Mouse (Mus musculus) megakaryocyte, embryonic 14.5 days (primary cell): Measurements from ENCODE around the gene Nfya. TPM values are rescaled to one million over a fixed set of nuclear protein-coding genes. Genes with fewer than 3 reads are reported as not detected.
"Not testable (repeated sequence)": the region's sequence is repeated elsewhere in the genome, so short reads cannot be mapped to it uniquely, and the experiment has no call there.

ENCODE experiments used
- H3K27me3 ChIP-seq: replicated peaks from 2 replicates; pipeline ENCODE3; 2012; ENCODE audit warnings: inconsistent platforms
- H3K36me3 ChIP-seq: replicated peaks from 2 replicates; pipeline ENCODE3; 2012; ENCODE audit warnings: low read length, inconsistent platforms, mixed read lengths
- H3K4me1 ChIP-seq: 2 replicates; pipeline ENCODE4 v1.6.1; 2012; ENCODE audit warnings: inconsistent platforms
- H3K4me3 ChIP-seq: replicated peaks from 2 replicates; pipeline ENCODE3; 2012; ENCODE audit warnings: moderate library complexity, mild to moderate bottlenecking, inconsistent platforms
- H3K9me3 ChIP-seq: 2 replicates; pipeline ENCODE4 v1.6.1; 2012; ENCODE audit warnings: inconsistent platforms
- FLI1 ChIP-seq: IDR thresholded peaks from 2 replicates; pipeline ENCODE4 v1.6.1; 2012; ENCODE audit warnings: low read length, inconsistent platforms, mixed read lengths
- GATA1 ChIP-seq: IDR thresholded peaks from 3 replicates; pipeline ENCODE4 v1.6.1; 2012; ENCODE audit warnings: mixed read lengths, low read length, inconsistent platforms, borderline replicate concordance
- polyA plus RNA-seq: library from polyadenylated mRNA; stranded (reverse); fragments of >175 nt; gene quantifications from 2 replicates; pipeline ENCODE4 v1.2.3, GENCODE M21; 2012; ENCODE audit warnings: low replicate concordance; ENCODE audit not compliant: insufficient read depth

Nfya gene
- polyA plus RNA-seq, 1 experiment: 12.7 TPM

DNA sequence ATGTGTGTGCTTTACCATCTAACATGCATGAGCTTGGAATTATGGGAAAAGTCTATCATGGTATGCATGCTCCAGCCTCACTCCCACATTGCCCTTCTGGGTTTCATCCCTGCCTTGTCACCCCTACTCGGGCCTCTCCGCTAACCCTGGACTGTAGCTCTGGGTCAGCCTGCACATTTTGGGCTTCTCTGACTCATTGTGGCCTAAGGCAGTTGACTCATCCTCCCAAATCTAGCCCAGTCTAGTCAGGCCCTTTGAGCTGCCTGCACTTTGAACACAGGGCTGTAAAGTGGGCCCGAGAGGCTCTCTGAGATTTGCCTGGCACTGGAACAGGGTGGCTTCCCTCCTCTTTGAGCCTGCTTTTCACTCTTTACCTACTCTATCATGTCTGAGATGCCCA, 53.9 kb downstream of the Nfya start:
- TF ChIP-seq GATA1 (no peak), FLI1 (no peak)
- Histone ChIP-seq H3K4me1 (peaks cover 93% of the 10 kb centered on the region), H3K9me3 (no peaks in the 10 kb centered on the region), H3K27me3 (no peaks in the 10 kb centered on the region), H3K36me3 (peaks cover 36% of the 10 kb centered on the region), H3K4me3 (peak overlapping the region; percentile 44)

DNA sequence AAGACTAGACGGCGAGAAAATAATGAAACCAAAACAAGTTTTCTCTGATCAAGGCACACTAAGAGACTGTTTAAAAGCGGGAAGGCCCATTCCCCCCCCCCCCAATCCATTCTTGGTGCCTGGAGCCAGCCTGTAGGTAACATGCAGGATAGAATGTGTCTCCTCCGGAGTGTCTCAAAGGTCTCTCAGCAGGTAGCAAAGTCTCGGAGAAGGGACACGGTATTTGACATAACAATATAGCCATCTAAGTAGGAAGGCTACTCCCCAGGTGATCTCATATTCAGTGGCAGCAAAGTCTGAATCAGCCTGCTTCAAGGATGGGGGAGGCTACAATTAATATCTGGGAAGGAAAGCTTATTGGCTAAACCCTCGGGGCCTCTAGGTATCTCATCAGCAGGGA, 56.7 kb downstream of the Nfya start:
- peak overlapping the region; percentile 18 for H3K4me3 ChIP-seq
- not testable (repeated sequence) for H3K9me3 ChIP-seq, H3K27me3 ChIP-seq
- peaks cover 35% of the 10 kb centered on the region for H3K36me3 ChIP-seq
- peaks cover 90% of the 10 kb centered on the region for H3K4me1 ChIP-seq

DNA sequence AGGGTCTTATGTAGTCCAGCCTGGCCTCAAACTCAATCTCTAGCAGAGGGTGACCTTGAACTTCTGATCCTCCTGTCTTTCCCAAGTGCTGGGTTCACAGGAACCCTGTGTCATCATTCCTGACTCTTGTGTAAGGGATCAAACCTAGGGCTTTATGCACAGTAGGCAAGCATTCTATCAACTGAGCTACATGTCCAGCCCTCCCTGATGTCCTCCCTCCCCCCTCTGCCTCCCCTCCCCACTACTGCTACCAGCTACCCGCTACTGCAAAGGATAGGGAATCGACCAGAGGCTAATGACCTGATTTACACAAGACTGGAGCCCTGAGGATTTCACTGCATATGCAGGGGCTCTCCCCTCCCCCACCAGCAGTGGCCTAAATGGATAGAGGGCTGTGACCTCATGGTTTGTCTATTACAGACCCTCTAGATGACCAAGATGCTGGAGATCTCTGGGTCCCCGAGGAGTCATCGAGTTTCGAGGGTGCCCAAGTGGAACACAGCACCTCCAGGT, 59.0 kb downstream of the Nfya start:
- Histone ChIP-seq H3K4me3 (no peak overlapping the region), H3K36me3 (peaks cover 27% of the 10 kb centered on the region), H3K9me3 (no peaks in the 10 kb centered on the region), H3K27me3 (no peaks in the 10 kb centered on the region), H3K4me1 (peaks cover 91% of the 10 kb centered on the region)
- TF ChIP-seq FLI1 (no peak), GATA1 (no peak)

DNA sequence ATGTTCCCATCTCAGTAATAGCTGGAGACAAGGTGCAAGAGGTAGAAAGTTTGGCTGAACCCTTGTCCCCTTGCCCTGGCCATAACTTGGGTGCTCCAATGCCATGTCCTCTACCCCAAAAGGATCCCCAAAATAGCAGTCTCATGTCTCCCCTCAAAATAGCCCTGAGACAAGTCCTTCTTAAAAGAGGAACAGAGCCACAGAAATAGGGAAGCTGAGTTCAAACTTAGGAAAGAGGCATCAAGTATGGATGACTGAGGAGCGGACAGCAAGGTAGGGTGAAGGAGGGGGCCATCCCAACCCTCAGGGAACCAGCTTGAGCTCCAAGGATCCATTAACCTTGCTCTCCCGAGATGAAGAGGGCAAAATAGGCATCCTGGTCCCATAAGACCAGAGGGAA, 62.4 kb downstream of the Nfya start:
- Histone ChIP-seq H3K9me3 (no peaks in the 10 kb centered on the region), H3K36me3 (peaks cover 21% of the 10 kb centered on the region), H3K4me1 (peaks cover 77% of the 10 kb centered on the region), H3K27me3 (no peaks in the 10 kb centered on the region), H3K4me3 (peak overlapping the region; percentile 86)
- TF ChIP-seq GATA1: no peak

DNA sequence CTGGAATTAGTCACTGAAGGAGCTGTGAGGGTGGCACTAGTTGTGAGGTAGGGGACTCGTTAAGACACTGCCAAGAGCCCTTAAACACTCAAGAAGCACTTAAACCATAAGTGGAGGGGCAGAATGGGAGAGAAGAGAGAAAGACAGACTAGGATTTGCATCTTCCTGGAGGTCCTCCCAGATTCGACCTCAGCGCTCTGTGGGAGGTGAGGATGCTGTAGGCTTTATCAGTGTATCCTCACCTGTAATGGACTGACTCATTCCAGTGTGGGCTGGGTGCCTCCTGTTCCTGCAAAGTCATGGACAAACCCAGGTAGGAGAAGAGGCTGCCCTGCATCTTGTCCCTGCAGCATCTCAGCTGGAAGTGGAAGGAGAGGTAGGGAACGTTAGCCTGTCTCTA, 62.9 kb downstream of the Nfya start:
- Histone ChIP-seq H3K9me3 (no peaks in the 10 kb centered on the region), H3K4me3 (peak overlapping the region; percentile 86), H3K4me1 (peaks cover 77% of the 10 kb centered on the region), H3K27me3 (no peaks in the 10 kb centered on the region), H3K36me3 (peaks cover 17% of the 10 kb centered on the region)
- TF ChIP-seq FLI1 (no peak), GATA1 (no peak)

DNA sequence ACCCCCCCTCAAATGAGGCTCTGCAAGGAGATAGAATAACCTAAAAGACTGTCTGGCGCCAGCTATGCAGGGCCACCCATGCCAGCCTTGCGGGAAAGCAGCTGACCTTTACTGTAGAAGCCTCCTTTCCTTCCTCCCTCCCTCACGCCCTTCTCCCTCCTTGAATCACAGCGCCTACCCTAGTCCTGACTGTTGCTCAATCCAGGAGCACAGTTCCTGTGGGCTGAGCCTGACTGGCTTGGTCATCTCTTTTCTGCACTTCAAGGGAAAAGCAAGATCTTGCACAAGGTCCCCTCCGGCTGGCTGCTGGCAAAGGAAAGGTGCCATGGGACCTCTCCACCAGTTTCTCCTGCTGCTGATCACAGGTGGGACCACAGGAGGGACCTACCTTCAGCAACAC, 63.5 kb downstream of the Nfya start, which contains the start of gene Trem2:
Trem2 (plus strand) TSS at position 171 of the 400 bp plus-strand sequence.
- TF ChIP-seq FLI1 (no peak), GATA1 (no peak)
- H3K9me3 ChIP-seq: no peaks in the 10 kb centered on the region
- H3K36me3 ChIP-seq: peaks cover 11% of the 10 kb centered on the region
- peak within 1 kb of the TSS; percentile 86 for H3K4me3 ChIP-seq
- no peaks in the 10 kb centered on the region for H3K27me3 ChIP-seq
- peaks cover 77% of the 10 kb centered on the region for H3K4me1 ChIP-seq

DNA sequence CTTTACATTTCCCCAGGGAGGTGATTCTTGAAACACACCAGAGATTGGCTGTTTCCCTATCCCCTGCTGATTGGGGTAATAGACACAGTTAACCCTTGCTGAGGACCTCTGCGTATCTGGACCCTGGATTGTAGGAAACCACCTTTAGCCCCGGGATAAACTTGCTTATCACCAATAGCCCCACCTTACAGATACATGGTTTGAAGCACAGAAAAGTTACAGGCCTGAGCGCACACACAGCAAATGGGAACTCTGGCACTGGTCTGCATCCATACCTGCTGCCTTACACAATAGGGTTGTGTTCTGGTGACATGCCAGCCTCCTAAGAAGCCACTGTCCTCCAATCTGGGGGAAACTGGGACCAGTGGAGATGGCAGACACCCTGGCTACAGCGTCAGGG, 63.9 kb downstream of the Nfya start:
- Histone ChIP-seq H3K4me3 (peak overlapping the region; percentile 86), H3K4me1 (peaks cover 79% of the 10 kb centered on the region), H3K27me3 (no peaks in the 10 kb centered on the region), H3K9me3 (no peaks in the 10 kb centered on the region), H3K36me3 (peaks cover 7% of the 10 kb centered on the region)
- TF ChIP-seq FLI1 (no peak), GATA1 (no peak)

DNA sequence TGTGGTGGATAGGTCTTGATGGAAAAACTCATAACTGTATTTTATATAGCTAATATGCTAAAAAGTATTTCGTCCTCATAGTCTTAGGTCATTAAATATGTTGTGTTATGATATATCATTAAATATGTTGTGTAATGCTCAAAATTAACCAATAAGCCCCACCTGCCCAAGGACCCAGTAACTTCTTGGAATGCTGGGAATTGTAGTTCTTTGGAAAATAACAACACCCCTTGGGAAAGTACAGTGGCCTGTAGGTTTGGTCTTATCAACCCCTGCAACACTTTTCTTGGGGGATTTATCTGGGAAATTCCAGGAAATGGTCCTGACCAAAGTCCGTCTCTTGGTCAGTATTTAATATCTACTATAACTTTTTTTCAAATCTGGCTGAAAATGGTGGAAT, 66.6 kb downstream of the Nfya start:
- Histone ChIP-seq H3K4me1 (peaks cover 83% of the 10 kb centered on the region), H3K9me3 (no peaks in the 10 kb centered on the region), H3K27me3 (no peaks in the 10 kb centered on the region), H3K36me3 (peaks cover 2% of the 10 kb centered on the region), H3K4me3 (no peak overlapping the region)
- TF ChIP-seq GATA1 (no peak), FLI1 (no peak)

DNA sequence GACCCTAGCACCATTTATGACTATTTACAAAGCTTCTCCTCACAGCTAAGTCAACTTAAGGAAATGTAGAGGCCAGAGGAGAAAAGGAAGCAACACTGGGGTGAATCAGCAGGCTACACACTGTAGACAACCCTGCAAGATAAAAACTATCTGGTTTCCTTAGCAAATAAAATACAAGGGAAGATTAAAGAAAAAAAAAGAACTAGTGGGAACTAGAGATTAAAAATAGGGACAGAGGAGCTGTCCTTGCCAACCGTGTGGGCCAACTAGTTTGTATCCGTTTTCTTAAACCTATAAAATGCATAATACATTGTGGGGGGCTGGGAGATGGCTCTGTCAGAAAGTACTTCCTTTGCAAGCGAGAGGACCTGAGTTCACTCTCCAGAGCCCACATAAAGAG, 67.8 kb downstream of the Nfya start:
- H3K27me3 ChIP-seq: no peaks in the 10 kb centered on the region
- H3K4me1 ChIP-seq: peaks cover 83% of the 10 kb centered on the region
- TF ChIP-seq FLI1 (no peak), GATA1 (no peak)
- H3K36me3 ChIP-seq: peaks cover 2% of the 10 kb centered on the region
- no peak overlapping the region for H3K4me3 ChIP-seq
- no peaks in the 10 kb centered on the region for H3K9me3 ChIP-seq

DNA sequence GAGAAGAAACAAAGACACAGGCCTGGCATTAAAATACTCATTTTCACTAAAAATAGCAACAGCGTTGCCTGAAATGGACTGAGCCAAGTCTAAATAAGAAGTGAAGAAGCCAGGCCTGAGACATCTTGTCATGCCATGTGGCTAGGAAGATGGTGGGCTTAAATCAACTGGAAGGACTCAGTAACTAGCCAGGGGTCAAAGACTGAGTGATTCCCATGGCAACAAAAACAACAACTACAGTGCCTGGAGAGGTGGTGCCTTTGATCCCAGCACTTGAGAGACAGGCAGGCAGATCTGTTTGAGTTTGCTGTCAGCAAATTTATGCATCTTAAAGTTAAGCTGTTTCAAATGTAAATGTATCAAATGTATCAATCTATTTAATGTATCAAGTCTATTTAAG, 69.4 kb downstream of the Nfya start:
- Histone ChIP-seq H3K36me3 (peaks cover 2% of the 10 kb centered on the region), H3K9me3 (no peaks in the 10 kb centered on the region), H3K4me3 (no peak overlapping the region), H3K27me3 (no peaks in the 10 kb centered on the region), H3K4me1 (peaks cover 82% of the 10 kb centered on the region)
- no peak for TF ChIP-seq FLI1
- no peak for TF ChIP-seq GATA1

Other genes starting within 250 kb of the Nfya start
- gene A530064D06Rik, start 242.6 kb downstream of the Nfya start, polyA plus RNA-seq: 0.28 TPM in 1 of 2 replicates, not detected in the other
- gene Trem1, start 177.1 kb downstream of the Nfya start, polyA plus RNA-seq: 0.07 TPM in 1 of 2 replicates, not detected in the other
- gene Trem3, start 162.1 kb downstream of the Nfya start, polyA plus RNA-seq: 0.12 TPM in 1 of 2 replicates, not detected in the other
- gene Treml4, start 145.6 kb downstream of the Nfya start, polyA plus RNA-seq: 3.6 TPM in 1 of 2 replicates, not detected in the other
- gene Treml2, start 110.4 kb downstream of the Nfya start, polyA plus RNA-seq: 38.9 and 51.5 TPM in 2 replicates
- gene B430306N03Rik, start 93.8 kb downstream of the Nfya start, polyA plus RNA-seq: 0.94 TPM in 1 of 2 replicates, not detected in the other
- gene Trem2, start 63.5 kb downstream of the Nfya start, polyA plus RNA-seq: 45.6 and 176 TPM in 2 replicates
- 538 and 669 TPM in 2 replicates for gene Treml1, start 50.0 kb downstream of the Nfya start, polyA plus RNA-seq
- gene Oard1, start 108 bp upstream of the Nfya start, polyA plus RNA-seq: 4.4 and 14.6 TPM in 2 replicates
- gene Apobec2, start 23.0 kb upstream of the Nfya start, polyA plus RNA-seq: not detected in 2 replicates
- not detected in 2 replicates for gene Tspo2, start 41.6 kb upstream of the Nfya start, polyA plus RNA-seq
- gene Unc5cl, start 45.0 kb upstream of the Nfya start, polyA plus RNA-seq: not detected in 2 replicates